Comparison of ENCODE assay signal across 10 mouse cellular contexts in the genomic region with DNA sequence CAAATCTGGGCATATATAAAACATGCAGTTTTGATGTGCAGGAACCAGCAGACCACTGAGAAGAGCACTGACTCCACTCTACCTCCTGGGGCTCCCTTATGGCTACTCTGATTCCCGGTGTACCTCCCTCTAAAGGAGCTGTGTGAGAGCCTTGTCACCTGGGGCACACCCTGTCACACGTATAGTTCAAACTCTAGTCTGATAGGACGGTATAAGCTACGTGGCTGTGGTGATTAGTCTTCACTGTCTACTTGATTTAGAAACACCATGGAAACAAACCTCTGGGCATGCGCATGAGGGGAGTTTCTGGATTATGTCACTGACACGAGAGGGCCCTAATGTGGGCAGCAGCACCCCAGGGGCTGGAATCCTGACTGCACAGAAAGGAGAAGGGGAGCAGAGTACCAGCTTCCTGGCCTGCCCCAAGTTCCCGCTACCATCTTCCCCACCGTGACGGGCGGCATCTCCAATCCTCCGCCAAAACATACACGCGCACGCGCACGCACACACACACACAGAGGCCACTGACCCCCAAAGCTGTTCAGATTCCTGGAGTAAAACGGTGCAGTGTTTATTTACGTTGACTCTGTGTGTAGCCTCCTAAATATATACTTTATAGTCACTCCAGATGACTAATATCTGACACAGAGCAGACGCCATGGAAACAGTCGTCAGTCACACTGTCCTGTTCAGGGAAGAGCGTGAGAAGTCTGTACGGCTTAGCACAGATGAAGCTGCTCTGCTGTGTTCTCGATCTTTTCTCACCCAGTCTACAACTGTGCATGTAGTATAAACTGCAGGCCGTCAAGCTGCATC. TPM values are rescaled to one million over a fixed set of nuclear protein-coding genes. Genes with fewer than 3 reads are reported as not detected.
DNase-seq lines count a peak whose midpoint lies in the region; ATAC-seq and TF ChIP-seq lines count a peak whose summit lies in the region.
"Had no signal": no experiment of that assay in that cellular context is flagged by ENCODE, and none has a peak within 500 bp of the region (broad histone marks: within the 10 kb centered on the region; RNA-seq: fewer than 3 reads in every experiment).

No protein-coding gene starts in this region.

- 42% methylated on average over 24 of the region's 24 CpGs for WGBS in heart, embryonic 13.5 days
- WGBS in lung, embryonic 14.5 days, result 32% methylated on average over 24 of the region's 24 CpGs
- WGBS in embryonic facial prominence, embryonic 15.5 days, result 61% methylated on average over 24 of the region's 24 CpGs
- WGBS in small intestine, adult 2 months, result 57% methylated on average over 24 of the region's 24 CpGs

- peak overlapping the region; percentile 58 for H3K4me2 ChIP-seq in heart, embryonic 13.5 days
- H3K4me2 ChIP-seq in lung, embryonic 14.5 days, result peak overlapping the region; percentile 53
- no peak overlapping the region for H3K4me2 ChIP-seq in embryonic facial prominence, embryonic 15.5 days (replicated peaks)

- no peaks in the 10 kb centered on the region for H3K36me3 ChIP-seq in heart, embryonic 13.5 days
- no peaks in the 10 kb centered on the region for H3K36me3 ChIP-seq in lung, embryonic 14.5 days (ENCODE audit: insufficient read depth)
- no peaks in the 10 kb centered on the region for H3K36me3 ChIP-seq in embryonic facial prominence, embryonic 15.5 days
- no peaks in the 10 kb centered on the region for H3K36me3 ChIP-seq in small intestine, adult 2 months (ENCODE audit: control insufficient read depth, insufficient read depth, low read length)

- TF ChIP-seq POLR2A in small intestine, adult 2 months (IDR thresholded peaks at IDR 0.05; ENCODE audit: low read depth, low read length), result no peak

- no peaks in the 10 kb centered on the region for H3K9me3 ChIP-seq in heart, embryonic 13.5 days
- no peaks in the 10 kb centered on the region for H3K9me3 ChIP-seq in lung, embryonic 14.5 days (ENCODE audit: low read depth, low read length)
- H3K9me3 ChIP-seq in embryonic facial prominence, embryonic 15.5 days (replicated peaks), result no peaks in the 10 kb centered on the region

- peak overlapping the region; percentile 55 for H3K9ac ChIP-seq in heart, embryonic 13.5 days
- H3K9ac ChIP-seq in lung, embryonic 14.5 days, result peak overlapping the region; percentile 38
- H3K9ac ChIP-seq in embryonic facial prominence, embryonic 15.5 days, result no peak overlapping the region

- peak overlapping the region; percentile 27 for H3K4me3 ChIP-seq in heart, embryonic 13.5 days
- H3K4me3 ChIP-seq in lung, embryonic 14.5 days (ENCODE audit: low read depth, low read length), result peak overlapping the region; percentile 22
- H3K4me3 ChIP-seq in embryonic facial prominence, embryonic 15.5 days (replicated peaks), result no peak overlapping the region
- peak overlapping the region; percentile 24; the same call in 1 of the 2 replicates for H3K4me3 ChIP-seq in small intestine, adult 2 months (ENCODE audit: low read depth, low read length)

- intact Hi-C loops in heart, postnatal 14 days (cut with DNase I), result no loop called here

- DNase-seq in heart, postnatal 14 days, result no peak
- DNase-seq in lung, embryonic 14.5 days, result peak; percentile 71
- no peak for DNase-seq in lung, postnatal 14 days
- no peak for DNase-seq in adrenal gland, adult 18-20 months (ENCODE audit: low spot score in 2 of 2)
- no peak for DNase-seq in thymus, postnatal 4 days
- DNase-seq: cerebellum, adult 11 months; thymus, adult 2 months had no signal

- H3K27ac ChIP-seq in heart, embryonic 13.5 days (replicated peaks), result peak overlapping the region; percentile 85
- H3K27ac ChIP-seq in lung, embryonic 14.5 days (ENCODE audit: low read depth), result peak overlapping the region; percentile 66
- peak overlapping the region; percentile 75 for H3K27ac ChIP-seq in embryonic facial prominence, embryonic 15.5 days (replicated peaks)
- no peak overlapping the region; the same call in 1 of the 2 replicates for H3K27ac ChIP-seq in small intestine, adult 2 months (ENCODE audit: insufficient read depth, low read depth, low read length)

- no peaks in the 10 kb centered on the region for H3K27me3 ChIP-seq in heart, embryonic 13.5 days (replicated peaks)
- H3K27me3 ChIP-seq in lung, embryonic 14.5 days (ENCODE audit: insufficient read depth, low read length), result no peaks in the 10 kb centered on the region
- H3K27me3 ChIP-seq in embryonic facial prominence, embryonic 15.5 days, result no peaks in the 10 kb centered on the region
- no peaks in the 10 kb centered on the region for H3K27me3 ChIP-seq in small intestine, adult 2 months (ENCODE audit: control insufficient read depth, insufficient read depth, low read length)

- no peak for ATAC-seq in heart, embryonic 13.5 days (ENCODE audit: extremely low read depth, insufficient number of reproducible peaks, low FRiP score, low TSS enrichment)
- peak; percentile 77 for ATAC-seq in lung, embryonic 14.5 days (ENCODE audit: insufficient read depth)
- no peak for ATAC-seq in embryonic facial prominence, embryonic 15.5 days (ENCODE audit: insufficient number of reproducible peaks, low FRiP score, low TSS enrichment, low read depth)

- peaks cover 69% of the 10 kb centered on the region for H3K4me1 ChIP-seq in heart, embryonic 13.5 days
- peaks cover 23% of the 10 kb centered on the region for H3K4me1 ChIP-seq in lung, embryonic 14.5 days (ENCODE audit: insufficient read depth)
- H3K4me1 ChIP-seq in embryonic facial prominence, embryonic 15.5 days, result peaks cover 27% of the 10 kb centered on the region
- peaks cover 23% of the 10 kb centered on the region for H3K4me1 ChIP-seq in small intestine, adult 2 months (ENCODE audit: control insufficient read depth, insufficient read depth, insufficient read length, low read length)

- TF ChIP-seq CTCF in lung, embryonic 14.5 days (IDR thresholded peaks at IDR 0.05; ENCODE audit: low read depth), result no peak
- TF ChIP-seq CTCF in small intestine, adult 2 months (IDR thresholded peaks at IDR 0.05; ENCODE audit: extremely low read depth, insufficient read length, insufficient replicate concordance, low read depth, low read length), result no peak

RNA-seq across cellular contexts. Expression of gene Ror2, which starts 37.1 kb away (rescaled TPM):
- polyA plus RNA-seq in heart, embryonic 13.5 days (2015; fragmentation: Nextera tagmentation; extraction: Ambion mirVana), result 16.4 and 16.5 TPM in 2 replicates
- total RNA-seq in heart, postnatal 14 days (2021), result 1 to 10 TPM; 3.3 to 3.5 TPM
- polyA plus RNA-seq in lung, embryonic 14.5 days (2014; fragmentation: Nextera tagmentation; extraction: Ambion mirVana), result 16.2 and 18.2 TPM in 2 replicates
- polyA plus RNA-seq in embryonic facial prominence, embryonic 15.5 days (2015; fragmentation: Nextera tagmentation; extraction: Ambion mirVana), result 24.0 and 24.6 TPM in 2 replicates
- 5.9 and 6.8 TPM in 2 replicates for polyA plus RNA-seq in small intestine, adult 2 months (2012; rRNA removed)
- total RNA-seq in adrenal gland, adult 18-20 months (2021), result 1 to 10 TPM; 3.5 to 4.8 TPM
